Mouse (Mus musculus) midbrain, postnatal 0 days (tissue): Measurements from ENCODE around the gene Dgkg. TPM values are rescaled to one million over a fixed set of nuclear protein-coding genes. Genes with fewer than 3 reads are reported as not detected.

Experiments
- ATAC-seq: fragments of 200-750 bp; cut with Nextera tagmentation; 2 replicates; pipeline ENCODE4 v1.8.0; 2017; ENCODE audit warnings: moderate number of reproducible peaks, mild to moderate bottlenecking, moderate TSS enrichment, moderate library complexity; ENCODE audit not compliant: low FRiP score
- DNase-seq: peaks from one replicate; pipeline ENCODE4 v3.0.0-alpha.2; 2015; ENCODE audit warnings: low spot score
- H3K27ac ChIP-seq: fragments of 300-500 bp; sonication (generic); 2 replicates; pipeline ENCODE4 v1.5.1; 2014; ENCODE audit warnings: low read depth, mild to moderate bottlenecking, low read length, mixed read lengths
- H3K27me3 ChIP-seq: fragments of 300-500 bp; sonication (generic); 2 replicates; pipeline ENCODE4 v1.6.1; 2014; ENCODE audit warnings: low read length, control low read depth, mixed read lengths; ENCODE audit not compliant: insufficient read depth
- H3K36me3 ChIP-seq: fragments of 300-500 bp; sonication (generic); 2 replicates; pipeline ENCODE4 v1.6.1; 2014; ENCODE audit warnings: low read length, control low read depth, mixed read lengths; ENCODE audit not compliant: insufficient read depth
- H3K4me1 ChIP-seq: fragments of 300-500 bp; sonication (generic); 2 replicates; pipeline ENCODE4 v1.6.1; 2014; ENCODE audit warnings: mild to moderate bottlenecking, control low read depth, antibody characterized with exemption, low read length, mixed read lengths; ENCODE audit not compliant: insufficient read depth
- H3K4me2 ChIP-seq: fragments of 300-500 bp; sonication (generic); 2 replicates; pipeline ENCODE4 v1.6.1; 2014; ENCODE audit warnings: low read depth, mild to moderate bottlenecking, low read length, mixed read lengths; ENCODE audit not compliant: poor library complexity, severe bottlenecking
- H3K4me3 ChIP-seq: fragments of 300-500 bp; sonication (generic); 2 replicates; pipeline ENCODE4 v1.5.1; 2014; ENCODE audit warnings: low read depth, mild to moderate bottlenecking, low read length, moderate library complexity
- H3K9ac ChIP-seq: fragments of 300-500 bp; sonication (generic); replicated peaks from 2 replicates; pipeline ENCODE4 v1.6.1; 2014; ENCODE audit warnings: mild to moderate bottlenecking, low read length, moderate library complexity, mixed read lengths; ENCODE audit not compliant: poor library complexity, severe bottlenecking
- H3K9me3 ChIP-seq: fragments of 300-500 bp; sonication (generic); 2 replicates; pipeline ENCODE4 v1.6.1; 2016; ENCODE audit warnings: low read length, control low read depth
- CTCF ChIP-seq: IDR thresholded peaks from 2 replicates; pipeline ENCODE4 v1.5.1; 2016; ENCODE audit warnings: antibody characterized with exemption, mild to moderate bottlenecking
- WGBS: fragments of 180-500 bp; shearing (Covaris S2); extraction: QIAGEN DNeasy Blood & Tissue Kit; methylation state at CpG from one replicate; pipeline ENCODE4 v1.1.7; 2014; 5-methylcytosine and 5-hydroxymethylcytosine counted together
- polyA plus RNA-seq: library from polyadenylated mRNA; unstranded; fragments of >200 nt; fragmentation: Nextera tagmentation; extraction: Ambion mirVana; gene quantifications from 2 replicates; pipeline ENCODE4 v1.2.1, GENCODE M21; 2015
- total RNA-seq: library from RNA; depleted of rRNA; stranded (reverse); fragments of >200 nt; gene quantifications from 2 replicates; pipeline ENCODE4 v1.2.3, GENCODE M21; 2014

Dgkg gene
- total and polyA plus RNA-seq, 2 experiments from 2014 or later, result 5.5 to 8.2 TPM

DNA sequence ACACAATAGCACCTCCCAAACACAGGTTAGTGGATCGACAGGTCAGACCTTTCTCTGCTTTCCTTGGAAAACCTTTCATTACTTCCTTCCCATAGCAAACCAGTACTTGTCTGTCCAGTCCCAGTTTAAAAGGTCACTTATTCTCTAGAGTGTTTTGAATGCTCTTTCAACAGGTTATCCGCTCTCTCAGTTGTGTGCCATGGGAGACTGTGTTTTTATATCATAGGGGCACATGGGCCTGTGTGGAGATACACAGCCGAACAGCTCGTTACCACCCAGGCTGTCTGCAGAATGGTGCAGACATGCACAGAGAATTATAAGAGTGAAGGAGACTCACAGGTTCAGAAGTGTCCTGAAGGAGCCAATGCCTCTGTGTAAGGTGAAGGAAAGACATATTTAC, 26.7 kb downstream of the Dgkg start:
- 88% methylated on average over 4 of the region's 4 CpGs for WGBS
- no peak for ATAC-seq
- Histone ChIP-seq H3K27me3 (no peaks in the 10 kb centered on the region), H3K36me3 (no peaks in the 10 kb centered on the region), H3K9me3 (no peaks in the 10 kb centered on the region), H3K9ac (no peak overlapping the region), H3K4me3 (no peak overlapping the region), H3K4me1 (no peaks in the 10 kb centered on the region), H3K4me2 (no peak overlapping the region), H3K27ac (no peak overlapping the region)
- DNase-seq, result no peak
- no peak for TF ChIP-seq CTCF

DNA sequence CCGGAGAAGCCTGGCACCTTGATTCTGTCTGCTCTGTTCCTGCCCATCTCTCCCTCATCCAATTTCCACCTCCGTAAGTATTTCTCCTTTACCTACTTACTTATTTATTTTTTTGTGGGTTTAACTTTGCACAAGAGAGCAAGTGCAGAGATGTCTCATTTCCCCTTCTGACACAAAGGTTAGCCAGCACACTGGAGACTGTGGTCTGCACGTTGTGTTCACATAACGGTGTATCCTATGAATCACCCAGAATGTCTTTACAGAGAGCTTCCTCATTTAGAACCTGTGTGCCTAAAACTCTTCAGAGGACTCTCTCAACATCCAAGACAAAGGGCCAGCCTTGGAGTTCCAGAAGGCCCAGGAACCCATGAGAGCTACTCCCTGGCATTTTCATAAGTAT, 27.1 kb downstream of the Dgkg start:
- Histone ChIP-seq H3K36me3 (no peaks in the 10 kb centered on the region), H3K9me3 (no peaks in the 10 kb centered on the region), H3K27ac (no peak overlapping the region), H3K9ac (no peak overlapping the region), H3K4me3 (no peak overlapping the region), H3K4me1 (no peaks in the 10 kb centered on the region), H3K4me2 (no peak overlapping the region), H3K27me3 (no peaks in the 10 kb centered on the region)
- TF ChIP-seq CTCF, result no peak
- no peak for ATAC-seq
- no peak for DNase-seq
- 88% methylated on average over 4 of the region's 4 CpGs for WGBS

DNA sequence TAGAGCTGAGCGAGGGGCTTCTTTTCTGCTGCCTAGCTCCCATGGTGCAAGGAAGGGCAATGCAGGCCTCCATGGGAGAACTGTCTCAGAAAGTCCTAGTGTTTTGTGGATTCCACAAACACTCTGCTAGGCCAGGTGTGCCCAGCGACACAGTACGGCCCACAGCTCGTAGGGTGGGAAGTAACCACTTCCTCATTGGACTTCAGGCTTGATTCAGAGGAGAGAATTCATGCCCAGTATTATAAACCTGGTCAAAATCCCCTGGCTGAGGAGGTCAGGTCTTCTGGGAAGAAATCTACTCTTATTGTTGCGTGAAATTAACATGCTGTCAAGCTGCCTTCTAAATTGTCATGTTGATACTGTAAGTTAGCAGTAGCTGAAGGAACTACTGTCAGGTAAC, 31.0 kb downstream of the Dgkg start:
- ATAC-seq (no peak), DNase-seq (no peak)
- H3K4me2 ChIP-seq, result no peak overlapping the region
- no peaks in the 10 kb centered on the region for H3K4me1 ChIP-seq
- no peak overlapping the region for H3K9ac ChIP-seq
- TF ChIP-seq CTCF, result no peak
- no peaks in the 10 kb centered on the region for H3K36me3 ChIP-seq
- H3K4me3 ChIP-seq, result no peak overlapping the region
- H3K27ac ChIP-seq, result no peak overlapping the region
- no peaks in the 10 kb centered on the region for H3K9me3 ChIP-seq
- WGBS, result 93% methylated on average over 5 of the region's 5 CpGs
- no peaks in the 10 kb centered on the region for H3K27me3 ChIP-seq

GRCm38 (mm10) chr16:22625412-22625811, 31.6 kb downstream of the Dgkg start:
- H3K4me3 ChIP-seq, result no peak overlapping the region
- no peaks in the 10 kb centered on the region for H3K36me3 ChIP-seq
- no peak for ATAC-seq
- no peaks in the 10 kb centered on the region for H3K4me1 ChIP-seq
- DNase-seq, result no peak
- 84% methylated on average over 5 of the region's 5 CpGs for WGBS
- H3K4me2 ChIP-seq, result no peak overlapping the region
- H3K27me3 ChIP-seq, result no peaks in the 10 kb centered on the region
- H3K27ac ChIP-seq, result no peak overlapping the region
- no peak overlapping the region for H3K9ac ChIP-seq
- no peaks in the 10 kb centered on the region for H3K9me3 ChIP-seq
- TF ChIP-seq CTCF, result no peak

GRCm38 (mm10) chr16:22622286-22622685, 34.7 kb downstream of the Dgkg start:
- H3K9ac ChIP-seq, result no peak overlapping the region
- H3K9me3 ChIP-seq, result no peaks in the 10 kb centered on the region
- 49% methylated on average over 9 of the region's 9 CpGs for WGBS
- no peak overlapping the region for H3K4me2 ChIP-seq
- H3K4me1 ChIP-seq, result no peaks in the 10 kb centered on the region
- peak; percentile 10 for DNase-seq
- no peaks in the 10 kb centered on the region for H3K27me3 ChIP-seq
- no peak overlapping the region for H3K4me3 ChIP-seq
- no peaks in the 10 kb centered on the region for H3K36me3 ChIP-seq
- TF ChIP-seq CTCF, result no peak
- ATAC-seq, result no peak
- no peak overlapping the region for H3K27ac ChIP-seq

DNA sequence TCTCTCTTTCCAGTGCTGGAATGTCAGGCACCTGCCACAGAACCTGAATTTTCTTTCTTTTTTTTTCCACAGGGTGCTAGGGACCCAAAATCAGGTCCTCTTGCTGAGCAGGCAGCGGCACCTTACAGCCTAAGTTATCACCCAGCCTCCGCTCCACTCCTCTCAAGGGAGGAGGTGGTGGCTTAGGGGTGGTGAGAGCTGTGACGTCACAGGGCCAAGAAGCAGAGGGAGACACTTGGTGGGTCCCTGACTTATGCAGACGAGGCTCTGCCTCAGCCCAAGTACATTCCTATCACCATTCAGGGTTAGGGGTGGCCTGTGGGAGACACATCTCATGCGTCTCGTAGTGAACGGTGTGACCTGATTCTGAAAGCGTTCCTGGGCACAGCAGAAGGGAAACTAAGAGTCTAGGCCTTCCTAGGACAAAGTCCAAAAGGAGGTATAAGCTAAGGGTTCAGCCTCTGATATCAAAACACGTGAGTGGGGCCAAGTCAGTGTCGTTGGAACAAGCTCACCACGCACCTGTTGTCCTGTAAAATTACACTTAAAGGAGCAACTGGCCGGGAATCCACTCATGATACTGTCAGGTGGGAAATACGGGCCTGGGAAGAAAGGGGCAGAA, 35.6 kb downstream of the Dgkg start:
- Histone ChIP-seq H3K27ac (no peak overlapping the region), H3K27me3 (no peaks in the 10 kb centered on the region), H3K4me2 (no peak overlapping the region), H3K9ac (no peak overlapping the region), H3K4me3 (no peak overlapping the region), H3K9me3 (no peaks in the 10 kb centered on the region), H3K36me3 (no peaks in the 10 kb centered on the region), H3K4me1 (no peaks in the 10 kb centered on the region)
- DNase-seq, result no peak
- no peak for ATAC-seq
- no peak for TF ChIP-seq CTCF
- 87% methylated on average over 13 of the region's 13 CpGs for WGBS
